Mouse (Mus musculus) liver, embryonic 18 days (tissue): Measurements from ENCODE around the gene 4933424G06Rik. TPM values are rescaled to one million over a fixed set of nuclear protein-coding genes. Genes with fewer than 3 reads are reported as not detected.

ENCODE experiments used
- polyA plus RNA-seq: library from polyadenylated mRNA; depleted of rRNA; stranded (reverse); fragments of >200 nt; gene quantifications from 2 replicates; pipeline ENCODE4 v1.2.3, GENCODE M21; 2012; rRNA removed

The 4933424G06Rik gene
- not detected in 2 replicates for polyA plus RNA-seq

DNA sequence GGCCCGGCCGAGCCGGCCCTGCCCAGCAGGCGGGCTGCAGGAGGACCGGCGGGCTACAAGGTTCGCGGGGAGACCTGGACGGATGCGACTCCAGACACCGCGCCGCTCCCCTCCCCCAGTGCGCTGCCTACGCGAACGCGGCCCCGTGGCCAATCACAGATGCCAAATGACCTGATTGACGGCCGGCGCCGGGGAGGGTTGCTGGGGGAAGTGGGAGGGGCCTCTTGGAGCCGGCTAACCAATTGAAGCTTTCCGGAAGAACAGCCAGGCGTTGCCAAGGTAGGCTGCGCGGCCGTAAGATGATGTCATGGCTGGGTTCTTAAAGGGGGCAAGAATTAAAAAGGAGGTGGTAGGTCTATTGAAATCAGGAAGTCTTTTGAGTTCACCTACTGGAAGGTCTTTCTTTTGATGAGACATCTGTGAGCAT, at the start of gene 4933424G06Rik:
Gene 4933424G06Rik (plus strand): TSS at position 296 of the 427 bp plus-strand sequence.

GRCm38 (mm10) chr1:36682620-36683355, 27.2 kb upstream of the 4933424G06Rik start, which contains the start of gene Fam178b:
Gene Fam178b (minus strand): TSS chr1:36683183.

GRCm38 (mm10) chr1:36691271-36692155, 18.4 kb upstream of the 4933424G06Rik start, which contains the start of gene Cox5b:
Gene Cox5b (plus strand): TSS chr1:36691449.

DNA sequence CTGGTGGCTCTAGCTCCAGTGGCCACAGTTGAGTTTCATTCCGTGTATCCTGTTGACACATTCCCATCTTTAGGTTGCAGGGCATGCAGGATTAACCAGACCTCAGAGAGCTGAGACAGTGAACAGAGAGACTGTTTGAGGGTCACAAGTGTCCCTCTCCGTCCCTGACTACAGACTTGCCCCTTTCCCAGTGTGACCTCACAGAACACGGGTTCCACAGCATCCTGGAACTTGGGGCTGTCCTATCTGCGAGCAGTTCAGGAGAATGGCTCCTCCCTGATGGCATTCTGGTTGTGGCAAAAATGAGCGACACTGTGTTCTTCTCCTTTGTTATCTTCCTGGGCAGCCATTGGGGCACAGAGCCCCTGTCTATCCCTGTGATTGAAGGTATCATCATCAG, 4.4 kb downstream of the 4933424G06Rik start, which contains the start of gene Actr1b:
Gene Actr1b (minus strand): TSS at position 112 of the 400 bp plus-strand sequence.

GRCm38 (mm10) chr1:36761568-36761967, 51.6 kb downstream of the 4933424G06Rik start, which contains the start of gene Zap70:
Gene Zap70 (plus strand): TSS chr1:36761798.

Other genes starting within 250 kb of the 4933424G06Rik start
- 0.81 and 0.95 TPM in 2 replicates for gene Cnnm4, start 238.5 kb upstream of the 4933424G06Rik start, polyA plus RNA-seq
- gene Cnnm3, start 198.3 kb upstream of the 4933424G06Rik start, polyA plus RNA-seq, result 4.0 and 4.5 TPM in 2 replicates
- 4.4 and 5.0 TPM in 2 replicates for gene Ankrd23, start 173.3 kb upstream of the 4933424G06Rik start, polyA plus RNA-seq
- 0.01 TPM in 1 of 2 replicates, not detected in the other for gene Gm42417, start 170.7 kb upstream of the 4933424G06Rik start, polyA plus RNA-seq
- 4.1 and 4.4 TPM in 2 replicates for gene Ankrd39, start 162.7 kb upstream of the 4933424G06Rik start, polyA plus RNA-seq
- gene Sema4c, start 151.8 kb upstream of the 4933424G06Rik start, polyA plus RNA-seq, result 4.4 and 4.8 TPM in 2 replicates
- 0.20 and 0.24 TPM in 2 replicates for gene Fam178b, start 27.0 kb upstream of the 4933424G06Rik start, polyA plus RNA-seq
- 323 and 332 TPM in 2 replicates for gene Cox5b, start 18.7 kb upstream of the 4933424G06Rik start, polyA plus RNA-seq
- gene Actr1b, start 4.3 kb downstream of the 4933424G06Rik start, polyA plus RNA-seq, result 27.9 and 30.4 TPM in 2 replicates
- gene Zap70, start 51.6 kb downstream of the 4933424G06Rik start, polyA plus RNA-seq, result 0.22 and 0.28 TPM in 2 replicates
- 8.6 and 11.9 TPM in 2 replicates for gene Tmem131, start 233.5 kb downstream of the 4933424G06Rik start, polyA plus RNA-seq